Mouse (Mus musculus) layer of hippocampus, postnatal 25 days (tissue): ENCODE measurements at regions not wholly inside any gene's neighbourhood (a gene's known extent, or its start where the extent isn't known, plus 50 kb on each side); places are given as distances from the start of the nearest gene placed in this dataset.

Experiments
- DNase-seq, 2 experiments: peaks; one replicate each; pipeline ENCODE4 v3.0.0; 2022; ENCODE audit warnings: mixed read lengths in 2 of 2, low spot score in 1 of 2; ENCODE audit errors: extremely low spot score in 1 of 2

DNA sequence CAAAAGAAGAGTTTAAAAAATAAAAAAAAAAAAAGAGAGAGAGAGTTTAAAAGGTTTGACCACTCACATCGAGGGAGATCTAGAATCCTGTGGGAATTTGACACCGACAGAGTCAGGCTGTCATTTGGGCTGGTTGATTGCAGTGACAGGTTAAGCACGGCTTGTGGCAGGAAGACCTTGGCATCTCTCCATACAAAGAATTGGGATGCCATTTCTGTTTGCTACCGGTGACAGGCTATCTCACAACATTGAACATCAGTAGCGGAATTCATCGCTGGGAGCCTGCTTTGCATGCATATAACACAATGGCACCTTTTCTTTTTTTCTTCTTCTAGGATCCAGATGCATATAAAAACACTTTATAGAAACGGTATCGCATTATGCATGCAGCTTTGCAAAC is 53.7 kb upstream of the Gm26657 start:
- no peak for DNase-seq

DNA sequence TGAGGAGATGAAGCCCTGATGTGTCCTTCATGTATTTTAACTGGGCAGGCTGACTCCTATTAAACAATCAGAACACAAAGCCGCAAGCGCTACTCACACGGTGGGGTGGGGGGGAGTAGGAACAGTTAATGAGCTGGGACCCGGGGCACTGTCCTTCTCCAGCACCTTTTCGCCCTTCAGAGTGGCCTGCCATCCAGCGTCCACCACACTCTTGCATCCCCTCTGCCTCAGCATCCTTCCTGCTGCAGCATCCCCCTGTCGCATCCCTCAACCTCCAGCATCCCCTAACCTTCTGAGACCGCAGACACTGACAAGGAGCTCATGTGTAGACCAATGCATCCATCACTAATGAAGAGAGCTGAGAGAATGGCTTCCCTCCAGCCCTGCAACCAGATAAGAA is 54.2 kb upstream of the Gm26657 start:
- no peak for DNase-seq

DNA sequence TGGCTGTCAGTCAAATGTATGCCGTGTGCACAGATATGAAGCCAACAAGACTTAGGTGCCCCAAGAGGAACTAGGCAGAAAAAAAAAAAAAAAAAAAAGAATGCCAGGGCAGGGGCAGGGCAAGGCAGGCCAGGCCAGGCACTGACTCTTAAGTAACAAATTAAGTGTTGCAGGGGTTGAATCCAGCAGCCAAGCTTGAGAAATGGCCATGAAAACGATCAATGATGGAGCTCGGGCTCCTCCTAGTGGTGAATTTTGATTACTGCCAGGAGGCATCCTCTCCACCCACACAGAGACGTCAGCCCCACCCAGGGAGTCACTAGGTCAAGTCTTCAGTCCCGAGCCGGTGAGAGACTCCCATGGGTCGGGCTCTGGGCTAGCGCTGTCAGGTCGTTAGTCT is 54.7 kb upstream of the Gm26657 start:
- peak; percentile 69 to 85 for DNase-seq

DNA sequence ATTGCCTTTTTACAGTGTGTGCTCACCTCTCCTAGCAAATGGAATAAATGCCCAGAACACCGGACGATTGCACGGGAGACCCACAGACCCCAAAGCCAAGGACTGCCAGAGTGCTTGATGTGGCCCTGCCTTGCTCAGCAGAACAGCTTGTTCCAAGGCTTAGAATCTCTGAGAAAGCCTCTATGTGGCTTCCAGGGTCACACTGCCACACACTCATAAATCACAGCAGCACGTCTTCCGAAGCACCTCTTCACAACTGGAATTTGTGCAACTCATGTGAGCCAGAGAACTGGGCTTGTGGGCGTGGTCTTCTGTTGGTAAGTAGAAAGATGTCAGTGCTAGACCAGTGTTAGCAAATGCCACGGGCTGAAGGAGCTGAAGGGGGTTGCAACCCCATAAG is 55.8 kb upstream of the Gm26657 start:
- no peak for DNase-seq

DNA sequence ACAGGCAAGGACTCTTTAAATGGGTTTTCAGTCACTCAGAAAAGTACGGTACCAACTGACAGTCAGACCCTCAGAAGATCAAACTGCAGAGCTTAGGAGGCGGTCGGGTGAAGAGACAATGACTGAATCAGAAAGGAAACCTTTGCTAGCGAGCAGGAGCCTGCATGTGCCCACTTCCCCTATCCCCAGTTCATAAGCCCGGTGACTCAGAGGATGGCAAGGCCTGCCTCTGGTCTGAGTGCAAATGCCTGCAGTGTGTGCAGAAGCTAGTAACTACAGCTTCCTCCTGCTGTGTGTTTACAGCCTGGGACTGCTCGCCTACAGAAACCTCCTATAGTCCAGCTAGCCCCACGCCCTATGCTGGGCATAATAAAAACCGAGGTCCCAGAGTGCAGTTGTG is 58.7 kb upstream of the Gm26657 start:
- DNase-seq: no peak

DNA sequence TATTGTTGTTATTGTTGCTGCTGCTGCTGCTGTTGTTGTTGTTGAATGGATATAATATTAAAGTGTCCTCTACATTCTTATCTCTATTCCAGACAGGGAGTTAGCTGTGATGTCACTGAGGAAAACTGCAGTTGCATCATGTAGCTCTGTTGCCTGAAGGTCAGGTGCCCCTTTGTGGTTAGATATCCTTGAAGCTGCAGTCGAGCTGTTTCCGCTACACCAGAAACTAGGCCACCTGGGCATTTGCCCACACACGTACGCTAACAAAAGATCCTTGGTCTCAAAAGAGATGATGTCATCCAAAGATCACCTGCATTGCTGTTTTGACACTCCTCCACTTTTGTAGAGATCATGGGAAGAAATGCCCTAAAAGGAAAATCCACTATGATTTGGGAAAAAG is 66.0 kb upstream of the Gm26657 start:
- no peak for DNase-seq

DNA sequence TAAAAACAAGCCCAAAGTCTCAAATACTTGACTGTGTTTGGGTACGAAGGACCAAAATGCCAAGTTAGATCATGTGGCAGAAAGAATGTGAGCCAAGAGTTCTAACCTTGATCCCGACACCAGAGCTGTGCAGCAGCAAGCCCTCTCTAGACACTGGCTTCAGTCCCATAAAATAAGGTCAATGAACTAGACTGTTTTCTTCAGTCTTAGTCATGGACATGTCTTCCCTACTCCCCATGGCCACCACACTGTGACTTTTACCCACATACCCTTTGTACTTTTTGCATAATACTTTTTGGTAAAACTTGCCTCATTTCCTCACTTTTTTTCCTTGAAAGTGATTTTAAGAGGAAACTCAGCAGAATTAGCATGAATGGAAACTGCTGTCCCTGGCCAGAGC is 74.9 kb upstream of the Gm26657 start:
- no peak for DNase-seq

DNA sequence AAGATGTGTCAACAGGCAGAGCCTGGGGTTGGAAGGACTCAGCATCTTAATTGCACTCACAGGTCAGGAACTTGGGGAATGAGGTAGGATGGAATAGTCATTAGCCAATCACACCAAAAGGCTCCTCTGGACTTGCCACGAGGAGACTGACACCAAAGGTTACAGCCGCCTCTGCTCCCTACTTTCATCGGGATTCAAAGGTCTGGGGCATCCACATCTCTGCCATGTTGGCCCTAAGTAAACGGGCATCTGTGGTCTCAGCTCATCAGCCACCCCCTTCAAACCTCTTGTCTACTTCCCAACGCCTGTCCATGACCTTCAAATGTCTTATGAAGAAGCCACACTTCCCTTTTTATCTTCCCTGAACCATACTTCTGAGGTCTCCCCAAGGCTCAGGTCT is 78.1 kb upstream of the Gm26657 start:
- no peak for DNase-seq

DNA sequence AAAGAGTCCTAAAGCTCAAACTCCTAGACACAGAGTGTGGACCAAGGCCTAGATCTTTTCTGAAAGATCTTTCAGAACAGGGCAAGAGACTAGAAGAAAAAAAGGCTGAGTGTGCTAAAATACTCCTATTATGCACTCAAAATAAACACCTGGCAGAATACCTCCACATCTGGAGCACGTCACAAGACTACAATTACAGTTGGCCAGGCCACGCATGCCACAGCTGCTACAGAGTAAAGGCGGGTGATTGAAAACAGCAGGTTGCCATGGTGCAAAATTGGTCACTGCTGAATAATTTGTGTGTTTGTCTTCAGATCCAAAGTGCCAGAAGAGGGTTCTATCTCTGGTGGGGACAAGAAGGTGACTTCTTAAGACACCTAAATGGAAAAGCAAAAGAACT is 82.8 kb upstream of the Gm26657 start:
- DNase-seq: no peak

DNA sequence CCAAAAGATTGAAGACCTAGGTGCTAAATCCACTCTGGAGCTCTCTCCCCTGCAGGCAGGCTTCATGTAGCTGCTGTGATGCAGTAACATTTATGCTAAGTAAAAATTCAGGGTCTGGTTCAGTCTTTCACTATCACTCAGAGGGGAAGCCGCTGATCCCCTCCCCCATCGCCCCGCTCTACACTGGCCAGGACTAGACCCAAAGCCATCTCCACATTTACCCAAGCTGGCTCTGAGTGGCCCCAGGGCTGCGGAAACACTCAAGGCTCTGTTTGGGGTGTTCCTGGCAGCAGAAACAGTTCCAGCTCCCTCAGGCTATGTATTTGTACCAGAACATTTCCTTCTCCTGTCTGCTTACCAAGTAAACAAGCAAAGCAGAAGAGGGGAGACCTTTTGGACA is 85.5 kb upstream of the Gm26657 start:
- peak in 1 of 2 experiments; percentile 36 for DNase-seq

DNA sequence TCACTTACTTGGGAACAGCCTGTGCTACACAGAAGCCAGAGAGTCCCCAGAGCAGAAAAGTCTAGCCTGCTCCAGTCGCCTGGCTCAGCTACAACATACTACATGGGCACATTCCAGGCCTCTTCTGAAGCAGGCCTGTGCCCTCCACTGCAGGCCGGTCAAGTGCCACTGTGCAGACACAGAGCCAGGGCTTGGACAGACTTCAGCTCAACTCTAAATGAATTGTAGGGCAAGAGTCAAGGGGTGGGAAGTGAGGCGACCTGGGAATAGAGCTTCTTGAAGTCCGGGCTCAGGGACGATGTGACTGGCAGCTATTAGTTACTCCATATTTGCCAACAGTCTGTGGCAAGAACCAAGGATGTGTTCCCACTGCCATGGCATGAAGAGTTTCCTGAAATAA is 87.1 kb upstream of the Gm26657 start:
- DNase-seq: no peak

DNA sequence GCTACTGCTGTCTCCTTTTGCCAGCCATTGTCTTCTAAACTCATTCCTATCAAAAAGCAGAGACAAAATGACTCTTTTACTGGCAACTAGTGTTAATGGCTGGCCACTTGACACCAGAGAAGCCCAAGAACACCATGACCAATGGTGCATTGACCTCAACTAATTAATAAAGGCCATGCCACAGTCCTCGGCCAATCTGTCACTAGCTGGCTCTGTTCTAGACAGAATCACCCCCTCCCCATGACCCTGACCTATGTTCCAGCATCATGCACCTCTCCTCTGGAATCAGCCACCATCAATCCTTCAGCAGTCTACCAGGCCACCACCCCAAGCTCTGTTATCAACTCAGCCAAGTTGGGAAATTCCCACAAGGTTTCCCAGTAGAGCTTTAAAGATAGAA is 90.1 kb upstream of the Gm26657 start:
- DNase-seq: no peak

DNA sequence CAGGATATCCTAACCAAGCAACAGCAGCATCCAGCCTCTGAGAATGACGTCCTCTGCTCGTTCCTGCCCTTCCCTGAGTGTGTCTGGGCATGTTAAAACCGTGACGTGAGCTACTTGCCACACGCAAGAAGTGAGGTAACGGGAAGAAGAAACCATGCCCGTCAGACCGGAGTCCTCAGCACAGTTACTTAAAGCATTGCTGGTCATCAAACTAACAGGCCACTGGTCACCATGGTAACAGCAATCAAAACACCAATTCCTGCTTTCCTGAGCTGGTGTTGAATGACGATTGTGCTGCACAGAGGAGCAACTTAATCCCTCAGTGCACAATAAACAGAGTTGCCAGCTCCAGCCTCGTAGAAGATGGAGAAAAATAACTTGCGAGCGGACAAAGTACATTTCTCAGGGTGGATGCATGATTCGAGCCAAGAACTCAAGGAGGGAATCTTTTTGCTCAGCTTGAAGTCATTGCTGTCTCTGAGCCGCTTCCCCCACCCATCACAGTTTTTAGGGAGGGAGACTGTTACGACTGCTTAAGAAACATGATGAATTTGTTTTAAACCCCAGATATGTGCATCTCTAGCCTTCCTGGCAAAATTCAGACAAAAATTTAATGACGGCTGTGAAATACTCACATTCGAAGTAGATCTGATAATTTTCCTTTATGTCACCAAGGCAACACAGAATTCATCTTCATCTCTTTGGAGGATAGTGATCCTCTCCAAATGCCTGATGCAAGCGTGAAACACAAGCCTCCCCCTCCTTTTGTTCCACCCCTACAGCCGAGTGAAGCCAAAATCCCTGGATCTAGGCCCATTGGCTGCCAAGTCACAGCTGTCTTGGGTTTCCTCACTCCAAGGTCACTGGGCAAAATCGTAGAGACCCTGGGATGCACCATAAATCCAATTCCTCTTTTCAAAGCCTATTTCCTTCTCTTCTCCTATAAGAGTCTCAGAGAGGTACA is 95.6 kb upstream of the Gm26657 start:
- DNase-seq: peak in 1 of 2 experiments; percentile 17

DNA sequence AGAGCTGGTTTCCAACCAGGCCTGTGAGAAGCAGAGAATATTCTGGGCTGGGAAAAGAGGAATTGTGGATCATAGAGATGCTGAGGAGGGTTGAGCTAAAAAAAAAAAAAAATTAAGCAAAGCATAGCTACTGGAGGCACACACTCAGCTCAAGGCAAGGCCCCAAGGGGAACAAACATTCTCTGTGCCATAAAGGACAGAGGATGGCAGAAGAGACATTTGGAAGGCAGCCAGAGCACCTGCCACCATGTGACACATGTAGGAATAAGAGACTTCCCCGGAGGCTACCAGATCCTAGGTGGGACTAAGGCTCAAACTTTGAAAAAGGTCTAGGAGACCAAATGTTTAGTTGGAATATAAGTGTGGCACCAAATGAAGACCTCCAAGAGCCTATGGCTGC is 96.4 kb upstream of the Gm26657 start:
- DNase-seq: no peak

DNA sequence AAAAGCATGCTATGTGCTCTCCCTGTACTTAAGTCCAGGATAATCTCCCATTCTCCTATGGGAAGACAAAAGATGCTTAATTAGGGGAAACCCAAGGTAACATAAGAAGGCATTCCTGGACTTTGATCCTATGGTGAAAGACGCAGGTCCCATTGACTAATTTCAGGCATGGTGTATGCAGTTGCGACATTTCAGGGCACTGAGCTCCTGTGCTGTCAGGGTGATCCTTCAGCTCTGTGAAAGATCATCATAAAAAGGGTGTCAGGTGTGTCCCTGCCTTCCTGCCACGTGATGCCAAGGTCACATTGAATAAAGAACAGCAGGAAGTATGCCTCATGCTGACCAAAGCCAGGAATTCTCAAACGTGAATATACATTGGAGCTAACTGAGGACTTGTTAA is 100.2 kb upstream of the Gm26657 start:
- DNase-seq: no peak

DNA sequence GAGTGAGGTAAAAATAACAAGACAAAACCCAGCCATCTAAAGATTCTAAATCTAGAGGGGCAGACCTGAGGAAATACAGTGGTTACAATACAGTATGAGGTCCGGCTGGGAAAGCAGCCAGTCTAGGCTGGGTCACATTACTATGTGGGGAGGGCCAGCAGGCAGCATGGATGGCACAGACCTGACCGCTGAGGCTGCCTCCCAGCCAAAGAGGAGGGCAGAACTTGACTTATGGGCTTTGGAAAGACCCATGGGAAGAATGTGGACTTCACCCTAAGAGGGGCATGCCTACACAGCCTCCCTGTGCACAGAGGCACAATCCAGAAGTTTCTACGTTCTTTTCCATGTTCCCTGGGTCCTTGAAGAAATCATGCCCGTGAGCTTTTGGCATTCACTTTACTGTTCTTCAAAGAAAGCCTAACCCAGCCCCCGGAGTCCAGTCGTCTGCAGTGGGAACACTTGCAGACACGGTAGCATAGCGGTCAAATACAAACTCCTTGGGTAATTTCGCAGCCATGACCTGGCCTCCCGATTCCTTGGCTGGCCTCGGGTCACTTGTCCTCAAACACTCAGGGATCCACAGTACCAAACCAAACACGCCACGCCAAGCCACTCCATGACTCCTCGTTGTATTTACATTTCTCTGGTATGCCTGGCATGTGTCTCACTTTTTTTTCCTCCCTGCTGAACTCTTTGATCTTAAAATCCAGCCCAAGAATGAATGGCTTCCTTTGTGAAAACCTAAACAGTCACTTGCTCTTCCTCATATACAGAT is 101.0 kb upstream of the Gm26657 start:
- DNase-seq: no peak

DNA sequence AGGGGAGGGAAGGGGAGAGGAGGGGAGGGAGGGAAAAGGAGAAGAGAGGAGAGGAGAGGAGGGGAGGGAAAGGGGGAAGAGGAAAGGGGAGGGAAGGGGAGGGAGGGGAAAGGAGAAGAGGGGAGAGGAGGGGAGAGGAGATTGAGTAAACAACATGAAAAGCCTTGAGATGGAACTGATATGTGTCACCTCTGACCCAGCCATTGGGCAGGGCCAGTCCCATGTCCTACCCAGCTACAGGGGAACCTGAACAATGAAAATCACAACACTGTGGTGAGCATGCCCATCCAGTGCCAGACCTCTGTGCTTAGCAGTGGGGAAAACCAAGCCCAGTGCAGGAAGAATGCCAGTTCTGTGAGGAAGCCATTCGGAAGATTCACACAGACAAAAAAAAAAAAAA is 103.6 kb upstream of the Gm26657 start:
- DNase-seq: no peak

DNA sequence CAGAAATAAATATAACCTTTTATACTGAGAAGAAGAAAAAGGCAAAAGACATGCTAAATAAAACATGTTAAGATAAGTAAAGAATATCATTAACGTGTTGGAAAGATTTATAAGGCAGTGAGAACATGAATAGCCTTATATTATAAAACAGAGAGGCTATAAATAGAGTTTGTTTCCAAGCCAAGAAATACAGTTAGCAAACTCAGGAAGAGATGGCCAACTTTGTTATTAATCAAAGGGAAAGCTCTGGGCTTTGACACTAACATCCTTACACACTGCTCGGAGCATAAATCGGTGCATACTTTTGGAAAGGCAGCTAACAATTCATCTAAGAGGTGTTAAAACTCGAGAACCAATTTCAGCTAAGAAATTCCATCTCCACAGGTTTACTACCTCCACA is 106.3 kb upstream of the Gm26657 start:
- no peak for DNase-seq

DNA sequence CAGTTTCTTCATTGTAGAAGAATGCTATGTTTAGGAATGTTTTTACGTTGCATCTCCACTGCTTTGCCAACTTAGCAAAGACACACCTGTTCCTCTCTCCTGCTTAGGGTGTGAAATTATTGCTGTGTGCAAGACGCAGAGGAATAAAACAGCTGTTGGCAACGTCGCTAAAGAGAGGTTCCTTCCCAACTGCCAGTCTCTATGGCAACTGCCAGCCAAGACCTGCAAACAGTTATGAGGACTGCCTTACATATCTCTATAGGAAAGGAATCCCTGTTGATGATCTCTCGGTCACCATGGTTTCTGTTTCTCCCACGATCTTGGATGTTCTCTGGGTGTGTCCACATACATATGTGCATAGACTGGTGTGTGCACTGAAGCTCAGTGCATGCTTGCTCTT is 109.6 kb upstream of the Gm26657 start:
- no peak for DNase-seq

DNA sequence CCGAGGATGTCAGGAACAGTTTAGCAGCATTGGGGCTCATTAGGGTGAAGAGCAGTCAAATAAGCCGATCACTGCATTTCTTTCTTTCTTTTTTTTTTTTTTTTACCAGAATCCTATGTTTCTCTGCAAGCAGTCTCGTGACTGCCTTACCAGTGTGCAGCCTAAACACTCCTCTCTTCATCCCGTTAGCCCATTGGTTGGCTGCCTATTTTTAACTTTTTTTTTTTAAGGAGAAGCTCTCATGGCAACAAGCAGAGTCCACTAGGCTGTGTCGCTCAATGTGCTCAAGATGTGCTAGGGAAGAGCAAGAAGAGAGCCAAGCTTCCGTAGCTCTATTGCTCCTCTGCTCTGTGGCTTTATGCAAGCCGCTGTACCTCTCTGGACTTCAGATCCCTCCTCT is 112.7 kb upstream of the Gm26657 start:
- DNase-seq: no peak

DNA sequence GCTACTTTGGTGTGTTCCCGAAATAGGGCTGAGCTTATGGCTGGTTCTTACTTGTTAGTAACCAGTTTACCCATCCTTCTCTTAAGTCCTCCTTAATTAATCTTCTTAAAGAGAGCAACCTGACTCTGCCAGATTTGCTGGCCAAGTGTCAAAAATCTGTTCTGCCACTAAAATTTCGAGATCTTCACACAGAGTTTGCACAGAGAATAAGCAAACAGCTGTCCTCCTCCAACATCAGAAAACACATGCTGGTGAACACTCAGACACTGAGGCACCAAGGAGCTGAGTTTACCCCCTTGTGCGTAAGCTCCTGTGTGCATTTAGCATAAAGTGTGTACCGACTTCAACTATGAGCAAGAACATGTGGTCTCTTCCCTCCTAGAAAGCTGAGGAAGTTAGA is 118.1 kb upstream of the Gm26657 start:
- no peak for DNase-seq

DNA sequence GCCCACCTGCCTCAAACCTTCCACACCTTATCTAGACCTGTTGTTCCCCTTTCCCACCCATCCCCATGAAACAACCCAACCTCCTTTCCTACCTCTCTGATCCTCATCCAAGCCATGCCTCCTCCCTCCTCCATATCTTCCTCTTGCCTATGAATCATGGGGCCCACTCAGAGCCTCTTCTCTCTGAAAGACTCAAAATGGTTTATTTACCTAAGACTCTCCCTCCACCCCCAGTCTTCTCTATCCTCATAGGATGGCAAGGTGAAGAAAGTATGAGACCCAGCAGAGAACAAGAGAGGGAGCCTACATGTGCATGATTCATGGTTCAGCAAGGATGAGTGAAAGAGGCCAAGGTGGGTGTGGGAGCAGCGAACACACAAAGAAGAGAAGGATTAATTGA is 118.5 kb upstream of the Gm26657 start:
- no peak for DNase-seq
